Mouse (Mus musculus) limb, embryonic 15.5 days (tissue): ENCODE data around the gene Cpn2. TPM values are rescaled to one million over a fixed set of nuclear protein-coding genes. Genes with fewer than 3 reads are reported as not detected.

Experiments
- polyA plus RNA-seq: library from polyadenylated mRNA; unstranded; fragments of >200 nt; fragmentation: Nextera tagmentation; extraction: Ambion mirVana; gene quantifications from 2 replicates; pipeline ENCODE4 v1.2.1, GENCODE M21; 2015

The Cpn2 gene
- polyA plus RNA-seq, 1 experiment from 2014 or later, result not detected

Other genes with a start within 250 kb of the Cpn2 start
- gene Hes1, start 203.1 kb downstream of the Cpn2 start, polyA plus RNA-seq, result 55.3 and 60.5 TPM in 2 replicates
- 1.8 and 2.1 TPM in 2 replicates for gene Lrrc15, start 15.8 kb upstream of the Cpn2 start, polyA plus RNA-seq
- gene Gp5, start 43.3 kb upstream of the Cpn2 start, polyA plus RNA-seq, result 0.48 and 0.55 TPM in 2 replicates
- gene Atp13a3, start 138.5 kb upstream of the Cpn2 start, polyA plus RNA-seq, result 8.1 and 10.2 TPM in 2 replicates